Mouse (Mus musculus) megakaryocyte, embryonic 14.5 days (primary cell): ENCODE measurements at regions not wholly inside any gene's neighbourhood (a gene's known extent, or its start where the extent isn't known, plus 50 kb on each side); places are given as distances from the start of the nearest gene placed in this dataset.

ENCODE experiments used
- FLI1 ChIP-seq: IDR thresholded peaks from 2 replicates; pipeline ENCODE4 v1.6.1; 2012; ENCODE audit warnings: low read length, inconsistent platforms, mixed read lengths
- GATA1 ChIP-seq: IDR thresholded peaks from 3 replicates; pipeline ENCODE4 v1.6.1; 2012; ENCODE audit warnings: mixed read lengths, low read length, inconsistent platforms, borderline replicate concordance

- TF ChIP-seq GATA1 (no peak), FLI1 (no peak)
These were observed 216.3 kb upstream of the Cdh5 start for GRCm38 (mm10) chr8:103884873-103885780.
